Mouse (Mus musculus): ENCODE results near the gene Zfp513.

DNA sequence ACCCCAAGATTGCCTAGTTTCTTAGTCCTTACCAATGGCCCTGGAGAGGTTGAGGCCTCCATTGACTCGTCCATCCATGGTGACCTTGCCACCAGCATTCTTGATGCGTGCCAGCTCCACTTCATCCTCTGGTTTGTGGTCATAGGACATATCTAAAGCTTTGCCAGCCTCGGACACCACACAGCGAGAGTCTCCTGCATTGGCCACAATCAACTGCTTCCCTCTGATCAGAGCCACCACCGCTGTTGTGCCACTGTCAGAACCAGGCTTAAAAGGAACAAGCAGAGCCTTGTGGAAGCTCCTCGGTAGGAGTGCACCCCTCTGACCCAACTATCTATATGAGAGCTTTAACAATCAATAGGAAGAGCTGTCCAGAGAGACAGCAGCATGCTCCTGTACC lies 2.3 kb upstream of the Zfp513 start:
- no peak for TF ChIP-seq CTCF (IDR thresholded peaks at IDR 0.05; ENCODE audit: extremely low read depth, insufficient read length, insufficient replicate concordance, low read depth, low read length)
- TF ChIP-seq POLR2A (IDR thresholded peaks at IDR 0.05; ENCODE audit: low read depth, low read length): no peak
